Comparison of ENCODE assay signal across 8 mouse cellular contexts in genomic region chr11:117824060-117824969, GRCm38 (mm10). TPM values are rescaled to one million over a fixed set of nuclear protein-coding genes. Genes with fewer than 3 reads are reported as not detected.
DNase-seq lines count a peak whose midpoint lies in the region; ATAC-seq and TF ChIP-seq lines count a peak whose summit lies in the region.

No protein-coding gene starts in this region.

- peak overlapping the region; percentile 92 for H3K4me2 ChIP-seq in heart, embryonic 15.5 days
- peak overlapping the region; percentile 90 for H3K4me2 ChIP-seq in liver, embryonic 15.5 days
- H3K4me2 ChIP-seq in neural tube, embryonic 12.5 days (replicated peaks), result peak overlapping the region; percentile 78
- peak overlapping the region; percentile 79 for H3K4me2 ChIP-seq in stomach, postnatal 0 days (replicated peaks; ENCODE audit: low read depth)

- peak overlapping the region; percentile 73 for H3K9ac ChIP-seq in heart, embryonic 15.5 days
- H3K9ac ChIP-seq in liver, embryonic 15.5 days, result peak overlapping the region; percentile 90
- peak overlapping the region; percentile 14; the same call in 1 of the 2 replicates for H3K9ac ChIP-seq in neural tube, embryonic 12.5 days
- peak overlapping the region; percentile 60; the same call in 1 of the 2 replicates for H3K9ac ChIP-seq in stomach, postnatal 0 days (ENCODE audit: low read length)

- peaks cover 26% of the 10 kb centered on the region for H3K36me3 ChIP-seq in heart, embryonic 15.5 days
- H3K36me3 ChIP-seq in liver, embryonic 15.5 days (replicated peaks), result peaks cover 51% of the 10 kb centered on the region
- peaks cover 19% of the 10 kb centered on the region for H3K36me3 ChIP-seq in neural tube, embryonic 12.5 days
- no peaks in the 10 kb centered on the region; the same call in 1 of the 2 replicates for H3K36me3 ChIP-seq in stomach, postnatal 0 days (ENCODE audit: control insufficient read depth, insufficient read depth, low read length)

- H3K9me3 ChIP-seq in heart, embryonic 15.5 days (replicated peaks), result no peaks in the 10 kb centered on the region
- no peaks in the 10 kb centered on the region for H3K9me3 ChIP-seq in liver, embryonic 15.5 days (replicated peaks)
- H3K9me3 ChIP-seq in neural tube, embryonic 12.5 days, result no peaks in the 10 kb centered on the region
- no peaks in the 10 kb centered on the region for H3K9me3 ChIP-seq in stomach, postnatal 0 days (ENCODE audit: control insufficient read depth, low read length)

- WGBS in heart, embryonic 15.5 days, result 8% methylated on average over 23 of the region's 23 CpGs
- 18% methylated on average over 23 of the region's 23 CpGs for WGBS in liver, embryonic 15.5 days (ENCODE audit: insufficient replicate concordance)
- 25% methylated on average over 23 of the region's 23 CpGs for WGBS in neural tube, embryonic 12.5 days
- WGBS in stomach, postnatal 0 days, result 5% methylated on average over 23 of the region's 23 CpGs

- ATAC-seq in CD4-positive, CD25-positive, alpha-beta regulatory T cell, adult 4 months, result peak; percentile 46
- peak; percentile 67 for ATAC-seq in heart, embryonic 15.5 days (replicated peaks; ENCODE audit: insufficient number of reproducible peaks, insufficient read depth, low FRiP score, low read depth)
- peak; percentile 59 for ATAC-seq in liver, embryonic 15.5 days (ENCODE audit: insufficient read depth)
- peak; percentile 82 for ATAC-seq in neural tube, embryonic 12.5 days (ENCODE audit: low FRiP score, low read depth)
- ATAC-seq in stomach, postnatal 0 days (ENCODE audit: low FRiP score, low TSS enrichment), result peak; percentile 77

- DNase-seq in c-Kit-negative CD71-positive TER-119-positive erythroid progenitor cells, embryonic 14.5 days (ENCODE audit: low read depth, low spot score), result peak; percentile 78
- DNase-seq in fibroblast of lung, adult 2 months (ENCODE audit: low read depth), result peak; percentile 54
- peak; percentile 88 to 89 for DNase-seq in kidney, postnatal 36 days
- DNase-seq in stomach, postnatal 0 days (ENCODE audit: low spot score), result peak; percentile 87

- no peak for TF ChIP-seq EP300 in stomach, postnatal 0 days (optimal IDR thresholded peaks at IDR 0.05)

- H3K4me3 ChIP-seq in heart, embryonic 15.5 days, result peak overlapping the region; percentile 65
- peak overlapping the region; percentile 84 for H3K4me3 ChIP-seq in liver, embryonic 15.5 days (replicated peaks)
- H3K4me3 ChIP-seq in neural tube, embryonic 12.5 days, result 0 out of 2 replicates have a peak overlapping the region, but pooled peaks have one; percentile 45
- peak overlapping the region; percentile 52 for H3K4me3 ChIP-seq in stomach, postnatal 0 days (ENCODE audit: low read depth, low read length)

- peak overlapping the region; percentile 95 for H3K27ac ChIP-seq in heart, embryonic 15.5 days
- H3K27ac ChIP-seq in liver, embryonic 15.5 days (replicated peaks), result peak overlapping the region; percentile 93
- H3K27ac ChIP-seq in neural tube, embryonic 12.5 days, result no peak overlapping the region
- peak overlapping the region; percentile 87 for H3K27ac ChIP-seq in stomach, postnatal 0 days (replicated peaks)

- peak; percentile 94 for TF ChIP-seq CTCF in stomach, postnatal 0 days (IDR thresholded peaks at IDR 0.05; ENCODE audit: low read depth)

- no peaks in the 10 kb centered on the region for H3K27me3 ChIP-seq in heart, embryonic 15.5 days
- H3K27me3 ChIP-seq in liver, embryonic 15.5 days, result no peaks in the 10 kb centered on the region
- no peaks in the 10 kb centered on the region for H3K27me3 ChIP-seq in neural tube, embryonic 12.5 days (replicated peaks)
- H3K27me3 ChIP-seq in stomach, postnatal 0 days (ENCODE audit: control insufficient read depth, insufficient read depth, low read length), result no peaks in the 10 kb centered on the region

- peaks cover 87% of the 10 kb centered on the region for H3K4me1 ChIP-seq in heart, embryonic 15.5 days (replicated peaks)
- peaks cover 82% of the 10 kb centered on the region for H3K4me1 ChIP-seq in liver, embryonic 15.5 days (replicated peaks)
- peaks cover 40% of the 10 kb centered on the region for H3K4me1 ChIP-seq in neural tube, embryonic 12.5 days
- peaks cover 13% of the 10 kb centered on the region for H3K4me1 ChIP-seq in stomach, postnatal 0 days (replicated peaks; ENCODE audit: control insufficient read depth, insufficient read depth)

RNA-seq across cellular contexts. Expression of gene Afmid, which starts 1.4 kb away (rescaled TPM):
- 10 to 100 TPM; 24.8 to 42.0 TPM for polyA plus RNA-seq in CD4-positive, CD25-positive, alpha-beta regulatory T cell, adult 4 months (2017; shearing (Covaris generic))
- polyA plus RNA-seq in heart, embryonic 15.5 days (2015; fragmentation: Nextera tagmentation; extraction: Ambion mirVana), result 15.1 and 16.6 TPM in 2 replicates
- 11.8 and 12.0 TPM in 2 replicates for polyA plus RNA-seq in liver, embryonic 15.5 days (2015; fragmentation: Nextera tagmentation; extraction: Ambion mirVana)
- 3.4 and 4.0 TPM in 2 replicates for polyA plus RNA-seq in neural tube, embryonic 12.5 days (2016; fragmentation: Nextera tagmentation; extraction: Ambion mirVana)
- polyA plus RNA-seq in stomach, postnatal 0 days (2015; fragmentation: Nextera tagmentation; extraction: Ambion mirVana), result 5.7 and 7.7 TPM in 2 replicates

RNA-seq across cellular contexts. Expression of gene Tk1, which starts 1.6 kb away (rescaled TPM):
- polyA plus RNA-seq in CD4-positive, CD25-positive, alpha-beta regulatory T cell, adult 4 months (2017; shearing (Covaris generic)), result 10 to 100 TPM; 31.4 to 55.1 TPM
- 92.9 and 102 TPM in 2 replicates for polyA plus RNA-seq in heart, embryonic 15.5 days (2015; fragmentation: Nextera tagmentation; extraction: Ambion mirVana)
- 136 and 138 TPM in 2 replicates for polyA plus RNA-seq in liver, embryonic 15.5 days (2015; fragmentation: Nextera tagmentation; extraction: Ambion mirVana)
- polyA plus RNA-seq in neural tube, embryonic 12.5 days (2016; fragmentation: Nextera tagmentation; extraction: Ambion mirVana), result 53.8 and 54.4 TPM in 2 replicates
- 47.1 and 58.0 TPM in 2 replicates for polyA plus RNA-seq in stomach, postnatal 0 days (2015; fragmentation: Nextera tagmentation; extraction: Ambion mirVana)

RNA-seq across cellular contexts. Expression of gene Gm20708, which starts 14.8 kb away (rescaled TPM):
- polyA plus RNA-seq in CD4-positive, CD25-positive, alpha-beta regulatory T cell, adult 4 months (2017; shearing (Covaris generic)), result 1 to 10 TPM; 1.0 to 3.2 TPM
- polyA plus RNA-seq in heart, embryonic 15.5 days (2015; fragmentation: Nextera tagmentation; extraction: Ambion mirVana), result 0.97 and 1.5 TPM in 2 replicates
- 0.28 and 0.45 TPM in 2 replicates for polyA plus RNA-seq in liver, embryonic 15.5 days (2015; fragmentation: Nextera tagmentation; extraction: Ambion mirVana)
- polyA plus RNA-seq in neural tube, embryonic 12.5 days (2016; fragmentation: Nextera tagmentation; extraction: Ambion mirVana), result 0.70 TPM in 1 of 2 replicates, not detected in the other
- polyA plus RNA-seq in stomach, postnatal 0 days (2015; fragmentation: Nextera tagmentation; extraction: Ambion mirVana), result 0.18 and 0.24 TPM in 2 replicates

RNA-seq across cellular contexts. Expression of gene Syngr2, which starts 14.8 kb away (rescaled TPM):
- 100 to 1,000 TPM; 110 to 153 TPM for polyA plus RNA-seq in CD4-positive, CD25-positive, alpha-beta regulatory T cell, adult 4 months (2017; shearing (Covaris generic))
- polyA plus RNA-seq in heart, embryonic 15.5 days (2015; fragmentation: Nextera tagmentation; extraction: Ambion mirVana), result 84.6 and 105 TPM in 2 replicates
- polyA plus RNA-seq in liver, embryonic 15.5 days (2015; fragmentation: Nextera tagmentation; extraction: Ambion mirVana), result 49.2 and 54.7 TPM in 2 replicates
- polyA plus RNA-seq in neural tube, embryonic 12.5 days (2016; fragmentation: Nextera tagmentation; extraction: Ambion mirVana), result 19.0 and 19.4 TPM in 2 replicates
- 165 and 183 TPM in 2 replicates for polyA plus RNA-seq in stomach, postnatal 0 days (2015; fragmentation: Nextera tagmentation; extraction: Ambion mirVana)

RNA-seq across cellular contexts. Expression of gene Birc5, which starts 24.7 kb away (rescaled TPM):
- polyA plus RNA-seq in CD4-positive, CD25-positive, alpha-beta regulatory T cell, adult 4 months (2017; shearing (Covaris generic)), result 10 to 100 TPM; 16.9 to 31.5 TPM
- 202 and 215 TPM in 2 replicates for polyA plus RNA-seq in heart, embryonic 15.5 days (2015; fragmentation: Nextera tagmentation; extraction: Ambion mirVana)
- 306 and 347 TPM in 2 replicates for polyA plus RNA-seq in liver, embryonic 15.5 days (2015; fragmentation: Nextera tagmentation; extraction: Ambion mirVana)
- 168 and 183 TPM in 2 replicates for polyA plus RNA-seq in neural tube, embryonic 12.5 days (2016; fragmentation: Nextera tagmentation; extraction: Ambion mirVana)
- 67.0 and 91.7 TPM in 2 replicates for polyA plus RNA-seq in stomach, postnatal 0 days (2015; fragmentation: Nextera tagmentation; extraction: Ambion mirVana)

Comparison
In these comparisons a context has a peak if more than half of its experiments do, and no peak if none do; other contexts are left out.
1. H3K9ac ChIP-seq: peak in every context shown above with its lines; median percentile 90 in liver, embryonic 15.5 days; 73 in heart, embryonic 15.5 days; 60 in stomach, postnatal 0 days; 14 in neural tube, embryonic 12.5 days.